Mouse (Mus musculus) adipocyte (in vitro differentiated cells): ENCODE data around the gene Fkbp5.

ENCODE experiments used
- DNase-seq: peaks from one replicate; pipeline ENCODE4 v3.0.0-alpha.2; 2016; ENCODE audit warnings: low spot score

Gene Fkbp5

GRCm38 (mm10) chr17:28523355-28524008, 6.2 kb upstream of the Fkbp5 start:
- no peak for DNase-seq

- peak; percentile 70 for DNase-seq
These were observed 5.5 kb upstream of the Fkbp5 start for GRCm38 (mm10) chr17:28522623-28523354.

GRCm38 (mm10) chr17:28521920-28522319, 4.6 kb upstream of the Fkbp5 start:
- no peak for DNase-seq

- no peak for DNase-seq
These were observed 3.9 kb upstream of the Fkbp5 start for GRCm38 (mm10) chr17:28521071-28521726.

- no peak for DNase-seq
These were observed 3.2 kb upstream of the Fkbp5 start for GRCm38 (mm10) chr17:28520561-28520960.

- no peak for DNase-seq
These were observed 2.5 kb upstream of the Fkbp5 start for GRCm38 (mm10) chr17:28519827-28520226.

GRCm38 (mm10) chr17:28518615-28519071, 1.3 kb upstream of the Fkbp5 start:
- no peak for DNase-seq

GRCm38 (mm10) chr17:28517956-28518614, 758 bp upstream of the Fkbp5 start:
- DNase-seq, result no peak

- no peak for DNase-seq
These were observed 446 bp downstream of the Fkbp5 start for GRCm38 (mm10) chr17:28516881-28517280.

GRCm38 (mm10) chr17:28515431-28516341, 1.6 kb downstream of the Fkbp5 start:
- no peak for DNase-seq

GRCm38 (mm10) chr17:28514555-28514954, 2.8 kb downstream of the Fkbp5 start:
- DNase-seq, result no peak

- no peak for DNase-seq
These were observed 3.5 kb downstream of the Fkbp5 start for GRCm38 (mm10) chr17:28513844-28514243.

GRCm38 (mm10) chr17:28513337-28513736, 4.0 kb downstream of the Fkbp5 start:
- DNase-seq, result no peak

- peak; percentile 87 for DNase-seq
These were observed 4.6 kb downstream of the Fkbp5 start for GRCm38 (mm10) chr17:28512696-28513095.

- DNase-seq, result no peak
These were observed 5.4 kb downstream of the Fkbp5 start for GRCm38 (mm10) chr17:28511616-28512541.

GRCm38 (mm10) chr17:28510445-28511342, 6.6 kb downstream of the Fkbp5 start:
- DNase-seq, result no peak

- DNase-seq, result no peak
These were observed 9.8 kb downstream of the Fkbp5 start for GRCm38 (mm10) chr17:28507496-28507895.

GRCm38 (mm10) chr17:28506895-28507294, 10.4 kb downstream of the Fkbp5 start:
- DNase-seq, result no peak

- no peak for DNase-seq
These were observed 11.7 kb downstream of the Fkbp5 start for GRCm38 (mm10) chr17:28505591-28505990.
